Mouse (Mus musculus): Measurements from ENCODE around the gene Agap1. TPM values are rescaled to one million over a fixed set of nuclear protein-coding genes. Genes with fewer than 3 reads are reported as not detected.
A peak's percentile ranks its signal among the peaks of the same experiment; 100 is the strongest.

Agap1 gene
- polyA plus RNA-seq, 1 experiment from 2014 or later = 8.5 TPM

DNA sequence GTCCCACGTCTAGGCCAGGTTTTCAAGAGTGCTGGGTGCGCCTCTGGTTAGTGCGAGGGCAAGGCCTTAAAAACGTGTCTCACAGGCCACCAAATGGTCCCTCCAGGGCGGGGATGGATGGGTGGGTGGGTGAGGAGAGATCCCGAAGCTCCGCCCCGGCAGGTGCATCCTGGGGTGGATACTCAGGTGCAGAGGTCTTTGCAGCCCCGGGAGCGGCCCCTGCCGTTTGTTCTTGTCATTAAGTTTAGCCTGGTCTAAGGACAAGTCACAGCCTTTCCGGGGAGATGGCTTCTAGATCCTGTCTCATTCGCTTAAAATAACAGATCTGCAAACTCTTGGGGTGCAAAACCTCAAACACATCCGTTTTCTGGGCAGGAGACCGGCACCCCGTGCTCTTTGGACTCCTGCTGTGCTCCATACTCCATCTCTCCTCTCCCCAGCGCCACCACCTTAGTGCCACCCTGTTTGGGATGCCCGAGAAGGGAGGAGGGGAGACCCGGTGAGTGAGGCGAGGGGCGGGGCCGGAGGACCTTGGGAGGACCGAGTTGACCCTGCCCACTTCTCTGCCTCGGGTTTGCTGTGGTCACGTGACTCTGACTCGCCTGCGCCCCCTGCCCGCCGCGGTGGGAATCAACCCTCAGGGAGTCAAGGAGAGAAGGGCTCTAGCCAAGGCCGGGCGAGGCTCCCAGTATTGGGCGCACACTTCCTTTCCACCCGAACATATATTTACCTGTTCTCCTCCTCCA is 485.5 kb downstream of the Agap1 start:
- peaks cover 4% of the 10 kb centered on the region; the same call in 1 of the 2 replicates for H3K4me1 ChIP-seq (replicated peaks; ENCODE audit: insufficient read depth, low read length)
- H3K36me3 ChIP-seq (ENCODE audit: insufficient read depth, low read length) = no peaks in the 10 kb centered on the region
- H3K4me2 ChIP-seq (ENCODE audit: low read length) = peak overlapping the region; percentile 25
- peaks cover 79% of the 10 kb centered on the region for H3K27me3 ChIP-seq (ENCODE audit: insufficient read depth, low read length)
- WGBS = 4% methylated on average over 33 of the region's 34 CpGs
- peak; percentile 83 for DNase-seq (ENCODE audit: low spot score)
- H3K27ac ChIP-seq = no peak overlapping the region
- TF ChIP-seq CTCF (IDR thresholded peaks at IDR 0.05; ENCODE audit: low read depth) = peak; percentile 82
- peak; percentile 80 for ATAC-seq (replicated peaks; ENCODE audit: low FRiP score, low read depth)
- no peak overlapping the region for H3K9ac ChIP-seq (ENCODE audit: low read depth, low read length)
- H3K4me3 ChIP-seq (replicated peaks; ENCODE audit: low read depth, low read length) = no peak overlapping the region
- H3K9me3 ChIP-seq (replicated peaks; ENCODE audit: low read length) = no peaks in the 10 kb centered on the region

GRCm38 (mm10) chr1:89940961-89941524 is 486.4 kb downstream of the Agap1 start:
- TF ChIP-seq CTCF (IDR thresholded peaks at IDR 0.05; ENCODE audit: low read depth) = no peak
- H3K9ac ChIP-seq (ENCODE audit: low read depth, low read length) = no peak overlapping the region
- WGBS = 15% methylated on average over 15 of the region's 15 CpGs

DNA sequence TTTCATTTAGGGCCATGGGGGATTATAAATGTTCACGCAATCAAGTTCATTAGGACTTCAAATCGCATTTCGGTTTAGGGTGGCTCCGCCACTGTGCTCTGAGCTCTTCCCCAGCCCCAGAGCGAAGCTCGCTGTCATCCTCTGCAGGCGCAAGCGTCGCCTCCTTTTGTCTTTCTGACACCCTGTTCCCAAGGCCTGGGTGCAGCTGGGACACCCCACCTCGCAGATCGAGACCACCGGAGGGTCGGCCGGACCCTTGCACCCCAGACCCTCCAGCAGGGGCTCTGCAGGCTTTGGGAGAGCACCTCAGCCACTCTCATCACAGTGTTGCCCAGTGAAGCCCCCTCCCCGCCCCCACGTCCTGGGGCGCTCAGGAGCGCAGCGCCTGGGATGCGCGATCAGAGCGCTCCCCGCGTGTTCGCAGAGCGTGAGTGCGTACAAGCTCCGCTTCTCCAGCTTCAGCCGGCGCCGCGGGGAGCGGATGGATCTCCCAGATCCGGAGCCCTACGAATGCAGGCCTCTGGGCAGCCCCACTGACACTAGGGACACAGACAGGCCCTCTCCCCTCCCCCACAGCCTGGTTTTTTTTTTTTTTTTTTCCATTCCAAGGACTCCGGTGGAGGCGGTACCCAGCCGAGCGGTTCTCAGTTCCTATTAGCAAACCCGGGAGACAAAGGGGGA is 487.2 kb downstream of the Agap1 start:
- no peaks in the 10 kb centered on the region for H3K9me3 ChIP-seq (replicated peaks; ENCODE audit: low read length)
- 0 out of 2 replicates have a peak overlapping the region, but pooled peaks have one; percentile 8 for H3K4me3 ChIP-seq (replicated peaks; ENCODE audit: low read depth, low read length)
- H3K4me1 ChIP-seq (replicated peaks; ENCODE audit: insufficient read depth, low read length) = peaks cover 4% of the 10 kb centered on the region; the same call in 1 of the 2 replicates
- DNase-seq (ENCODE audit: low spot score) (no peak), ATAC-seq (replicated peaks; ENCODE audit: low FRiP score, low read depth) (no peak)
- no peak for TF ChIP-seq CTCF (IDR thresholded peaks at IDR 0.05; ENCODE audit: low read depth)
- peak overlapping the region; percentile 40 for H3K4me2 ChIP-seq (ENCODE audit: low read length)
- H3K9ac ChIP-seq (ENCODE audit: low read depth, low read length) = no peak overlapping the region
- peaks cover 66% of the 10 kb centered on the region for H3K27me3 ChIP-seq (ENCODE audit: insufficient read depth, low read length)
- H3K36me3 ChIP-seq (ENCODE audit: insufficient read depth, low read length) = no peaks in the 10 kb centered on the region
- H3K27ac ChIP-seq = no peak overlapping the region
- under 1% methylated on average over 40 of the region's 40 CpGs for WGBS

More at GRCm38 (mm10) chr1:89940961-89941524, 486.4 kb downstream of the Agap1 start:
- no peaks in the 10 kb centered on the region for H3K36me3 ChIP-seq (ENCODE audit: insufficient read depth, low read length)
- no peaks in the 10 kb centered on the region for H3K9me3 ChIP-seq (replicated peaks; ENCODE audit: low read length)
- H3K27ac ChIP-seq = no peak overlapping the region
- ATAC-seq (replicated peaks; ENCODE audit: low FRiP score, low read depth) (no peak), DNase-seq (ENCODE audit: low spot score) (no peak)
- H3K27me3 ChIP-seq (ENCODE audit: insufficient read depth, low read length) = peaks cover 74% of the 10 kb centered on the region
- no peak overlapping the region for H3K4me2 ChIP-seq (ENCODE audit: low read length)
- H3K4me1 ChIP-seq (replicated peaks; ENCODE audit: insufficient read depth, low read length) = peaks cover 4% of the 10 kb centered on the region; the same call in 1 of the 2 replicates
- H3K4me3 ChIP-seq (replicated peaks; ENCODE audit: low read depth, low read length) = no peak overlapping the region

- 4% methylated on average over 15 of the region's 15 CpGs for WGBS
- ATAC-seq (replicated peaks; ENCODE audit: low FRiP score, low read depth) (no peak), DNase-seq (ENCODE audit: low spot score) (no peak)
- Histone ChIP-seq H3K36me3 (ENCODE audit: insufficient read depth, low read length) (no peaks in the 10 kb centered on the region), H3K9ac (ENCODE audit: low read depth, low read length) (no peak overlapping the region), H3K4me3 (replicated peaks; ENCODE audit: low read depth, low read length) (0 out of 2 replicates have a peak overlapping the region, but pooled peaks have one; percentile 8), H3K9me3 (replicated peaks; ENCODE audit: low read length) (no peaks in the 10 kb centered on the region), H3K27ac (no peak overlapping the region), H3K27me3 (ENCODE audit: insufficient read depth, low read length) (peaks cover 61% of the 10 kb centered on the region), H3K4me2 (ENCODE audit: low read length) (peak overlapping the region; percentile 40; the same call in 1 of the 2 replicates), H3K4me1 (replicated peaks; ENCODE audit: insufficient read depth, low read length) (peaks cover 4% of the 10 kb centered on the region; the same call in 1 of the 2 replicates)
- TF ChIP-seq CTCF (IDR thresholded peaks at IDR 0.05; ENCODE audit: low read depth) = no peak
Measured at GRCm38 (mm10) chr1:89942395-89942976, 487.9 kb downstream of the Agap1 start.

GRCm38 (mm10) chr1:89943202-89943601 is 488.6 kb downstream of the Agap1 start:
- ATAC-seq (replicated peaks; ENCODE audit: low FRiP score, low read depth) = no peak
- peaks cover 4% of the 10 kb centered on the region; the same call in 1 of the 2 replicates for H3K4me1 ChIP-seq (replicated peaks; ENCODE audit: insufficient read depth, low read length)
- no peak overlapping the region for H3K4me3 ChIP-seq (replicated peaks; ENCODE audit: low read depth, low read length)
- TF ChIP-seq CTCF (IDR thresholded peaks at IDR 0.05; ENCODE audit: low read depth) = peak; percentile 91
- H3K9me3 ChIP-seq (replicated peaks; ENCODE audit: low read length) = no peaks in the 10 kb centered on the region
- H3K36me3 ChIP-seq (ENCODE audit: insufficient read depth, low read length) = no peaks in the 10 kb centered on the region
- no peak overlapping the region for H3K4me2 ChIP-seq (ENCODE audit: low read length)
- 3% methylated on average over 16 of the region's 16 CpGs for WGBS
- peak; percentile 85 for DNase-seq (ENCODE audit: low spot score)
- H3K9ac ChIP-seq (ENCODE audit: low read depth, low read length) = no peak overlapping the region
- H3K27me3 ChIP-seq (ENCODE audit: insufficient read depth, low read length) = peaks cover 60% of the 10 kb centered on the region
- no peak overlapping the region for H3K27ac ChIP-seq

Measured in kidney, postnatal 0 days (tissue).